Mouse (Mus musculus) lung, embryonic 16.5 days (tissue): ENCODE data around the gene Ddx42. TPM values are rescaled to one million over a fixed set of nuclear protein-coding genes. Genes with fewer than 3 reads are reported as not detected.
"Not testable (repeated sequence)": the region's sequence is repeated elsewhere in the genome, so short reads cannot be mapped to it uniquely, and the experiment has no call there.

Experiments used
- ATAC-seq: fragments of 200-750 bp; cut with Nextera tagmentation; 2 replicates; pipeline ENCODE4 v1.8.0; 2017; ENCODE audit warnings: low read depth, mild to moderate bottlenecking, moderate library complexity
- H3K27ac ChIP-seq: fragments of 300-500 bp; sonication (generic); 2 replicates; pipeline ENCODE4 v1.5.1; 2014; ENCODE audit warnings: mild to moderate bottlenecking, control low read depth, low read length
- H3K27me3 ChIP-seq: fragments of 300-500 bp; sonication (generic); 2 replicates; pipeline ENCODE4 v1.6.1; 2014; ENCODE audit warnings: low read depth, low read length, mixed read lengths; ENCODE audit not compliant: control insufficient read depth, insufficient read depth
- H3K36me3 ChIP-seq: fragments of 300-500 bp; sonication (generic); 2 replicates; pipeline ENCODE4 v1.6.1; 2014; ENCODE audit warnings: low read length; ENCODE audit not compliant: control insufficient read depth, insufficient read depth
- H3K4me1 ChIP-seq: fragments of 300-500 bp; sonication (generic); replicated peaks from 2 replicates; pipeline ENCODE4 v1.6.1; 2014; ENCODE audit warnings: low read length, mixed read lengths; ENCODE audit not compliant: control insufficient read depth, insufficient read depth
- H3K4me2 ChIP-seq: fragments of 300-500 bp; sonication (generic); 2 replicates; pipeline ENCODE4 v1.6.1; 2014; ENCODE audit warnings: low read depth, low read length, control low read depth
- H3K4me3 ChIP-seq: fragments of 300-500 bp; sonication (generic); 2 replicates; pipeline ENCODE4 v1.5.1; 2014; ENCODE audit warnings: mild to moderate bottlenecking, low read length, control low read depth
- H3K9ac ChIP-seq: fragments of 300-500 bp; sonication (generic); 2 replicates; pipeline ENCODE4 v1.6.1; 2014; ENCODE audit warnings: low read length, control low read depth
- H3K9me3 ChIP-seq: fragments of 300-500 bp; sonication (generic); 2 replicates; pipeline ENCODE4 v1.6.1; 2016; ENCODE audit warnings: low read length; ENCODE audit not compliant: control insufficient read depth
- WGBS: fragments of 180-500 bp; shearing (Covaris S2); extraction: QIAGEN DNeasy Blood & Tissue Kit; methylation state at CpG from one replicate; pipeline ENCODE4 v1.1.7; 2014; 5-methylcytosine and 5-hydroxymethylcytosine counted together
- polyA plus RNA-seq: library from polyadenylated mRNA; unstranded; fragments of >200 nt; fragmentation: Nextera tagmentation; extraction: Ambion mirVana; gene quantifications from 2 replicates; pipeline ENCODE4 v1.2.1, GENCODE M21; 2015

Gene Ddx42
- polyA plus RNA-seq, 1 experiment from 2014 or later, result 72.9 TPM

GRCm38 (mm10) chr11:106220603-106221002, 3.9 kb downstream of the Ddx42 start:
- H3K27me3 ChIP-seq, result no peaks in the 10 kb centered on the region
- H3K9me3 ChIP-seq, result no peaks in the 10 kb centered on the region
- 84% methylated on average over 3 of the region's 3 CpGs for WGBS
- no peak overlapping the region for H3K4me3 ChIP-seq
- peaks cover 9% of the 10 kb centered on the region; the same call in 1 of the 2 replicates for H3K4me1 ChIP-seq
- ATAC-seq, result no peak
- H3K36me3 ChIP-seq, result peaks cover 8% of the 10 kb centered on the region
- no peak overlapping the region for H3K27ac ChIP-seq
- no peak overlapping the region for H3K9ac ChIP-seq
- H3K4me2 ChIP-seq, result no peak overlapping the region

- not testable (repeated sequence) for H3K9me3 ChIP-seq, H3K27me3 ChIP-seq, H3K4me1 ChIP-seq, H3K27ac ChIP-seq, H3K4me2 ChIP-seq, H3K9ac ChIP-seq, H3K4me3 ChIP-seq, ATAC-seq
- WGBS, result 73% methylated on average over 8 of the region's 8 CpGs
- H3K36me3 ChIP-seq, result peaks cover 52% of the 10 kb centered on the region
Measured at GRCm38 (mm10) chr11:106233978-106234377, 17.3 kb downstream of the Ddx42 start.

GRCm38 (mm10) chr11:106246834-106247233, 30.1 kb downstream of the Ddx42 start:
- Histone ChIP-seq H3K9ac (no peak overlapping the region), H3K27me3 (no peaks in the 10 kb centered on the region), H3K27ac (no peak overlapping the region), H3K36me3 (peaks cover 73% of the 10 kb centered on the region), H3K4me1 (no peaks in the 10 kb centered on the region), H3K4me2 (no peak overlapping the region), H3K9me3 (peaks cover 4% of the 10 kb centered on the region), H3K4me3 (no peak overlapping the region)
- WGBS, result 95% methylated on average over 1 of the region's 1 CpGs
- ATAC-seq, result no peak

GRCm38 (mm10) chr11:106249326-106249725, 32.6 kb downstream of the Ddx42 start:
- no peak overlapping the region for H3K27ac ChIP-seq
- no peak overlapping the region for H3K4me2 ChIP-seq
- ATAC-seq, result no peak
- H3K36me3 ChIP-seq, result peaks cover 68% of the 10 kb centered on the region
- H3K9me3 ChIP-seq, result peaks cover 4% of the 10 kb centered on the region
- no peak overlapping the region for H3K9ac ChIP-seq
- 84% methylated on average over 7 of the region's 7 CpGs for WGBS
- no peaks in the 10 kb centered on the region for H3K27me3 ChIP-seq
- H3K4me1 ChIP-seq, result no peaks in the 10 kb centered on the region
- no peak overlapping the region for H3K4me3 ChIP-seq

- H3K27ac ChIP-seq, result no peak overlapping the region
- peak overlapping the region; percentile 96 for H3K4me3 ChIP-seq
- peaks cover 41% of the 10 kb centered on the region for H3K36me3 ChIP-seq
- H3K27me3 ChIP-seq, result no peaks in the 10 kb centered on the region
- WGBS, result 10% methylated on average over 2 of the region's 2 CpGs
- H3K9ac ChIP-seq, result peak overlapping the region; percentile 91
- H3K9me3 ChIP-seq, result no peaks in the 10 kb centered on the region
- H3K4me1 ChIP-seq, result peaks cover 14% of the 10 kb centered on the region
- H3K4me2 ChIP-seq, result peak overlapping the region; percentile 85
- ATAC-seq, result no peak
Measured at GRCm38 (mm10) chr11:106254767-106255166, 38.0 kb downstream of the Ddx42 start.

- Histone ChIP-seq H3K27ac (peak overlapping the region; percentile 48), H3K36me3 (peaks cover 37% of the 10 kb centered on the region), H3K27me3 (no peaks in the 10 kb centered on the region), H3K9ac (peak overlapping the region; percentile 91), H3K9me3 (no peaks in the 10 kb centered on the region), H3K4me2 (peak overlapping the region; percentile 85), H3K4me3 (peak overlapping the region; percentile 96), H3K4me1 (peaks cover 14% of the 10 kb centered on the region)
- ATAC-seq, result peak; percentile 1; the same call in 1 of the 2 replicates
- WGBS, result 1% methylated on average over 22 of the region's 22 CpGs
Measured at GRCm38 (mm10) chr11:106255174-106255573, 38.4 kb downstream of the Ddx42 start.

GRCm38 (mm10) chr11:106255685-106256451, 39.1 kb downstream of the Ddx42 start, which contains the start of the genes Ftsj3 and Psmc5:
Gene Ftsj3 (minus strand): TSS chr11:106256079.
Gene Psmc5 (plus strand): TSS chr11:106256154.
- ATAC-seq, result peak; percentile 96
- Histone ChIP-seq H3K27ac (peak within 1 kb of the TSS; percentile 63), H3K27me3 (no peaks in the 10 kb centered on the region), H3K4me2 (peak within 1 kb of the TSS; percentile 85), H3K4me3 (peak within 1 kb of the TSS; percentile 96), H3K36me3 (peaks cover 35% of the 10 kb centered on the region), H3K9me3 (no peaks in the 10 kb centered on the region), H3K4me1 (peaks cover 18% of the 10 kb centered on the region), H3K9ac (peak within 1 kb of the TSS; percentile 91)
- under 1% methylated on average over 42 of the region's 42 CpGs for WGBS

- Histone ChIP-seq H3K9me3 (no peaks in the 10 kb centered on the region), H3K27me3 (no peaks in the 10 kb centered on the region), H3K4me1 (peaks cover 18% of the 10 kb centered on the region), H3K36me3 (peaks cover 30% of the 10 kb centered on the region), H3K27ac (peak overlapping the region; percentile 63), H3K4me2 (peak overlapping the region; percentile 81), H3K4me3 (peak overlapping the region; percentile 96), H3K9ac (peak overlapping the region; percentile 91)
- 51% methylated on average over 5 of the region's 5 CpGs for WGBS
- no peak for ATAC-seq
Measured at GRCm38 (mm10) chr11:106256775-106257174, 40.0 kb downstream of the Ddx42 start.

- no peaks in the 10 kb centered on the region for H3K27me3 ChIP-seq
- no peak for ATAC-seq
- H3K9me3 ChIP-seq, result no peaks in the 10 kb centered on the region
- no peak overlapping the region for H3K27ac ChIP-seq
- H3K4me3 ChIP-seq, result no peak overlapping the region
- no peak overlapping the region for H3K4me2 ChIP-seq
- peaks cover 60% of the 10 kb centered on the region for H3K36me3 ChIP-seq
- H3K9ac ChIP-seq, result no peak overlapping the region
- peaks cover 13% of the 10 kb centered on the region for H3K4me1 ChIP-seq
- WGBS, result 65% methylated on average over 14 of the region's 14 CpGs
Measured at GRCm38 (mm10) chr11:106260826-106261450, 44.2 kb downstream of the Ddx42 start.
